Mouse (Mus musculus) heart, embryonic 13.5 days (tissue): Measurements from ENCODE around the gene Zfp583. TPM values are rescaled to one million over a fixed set of nuclear protein-coding genes. Genes with fewer than 3 reads are reported as not detected.

Experiments used
- ATAC-seq: fragments of 200-750 bp; cut with Nextera tagmentation; 2 replicates; pipeline ENCODE4 v1.8.0; 2017; ENCODE audit warnings: moderate TSS enrichment; ENCODE audit not compliant: insufficient number of reproducible peaks, low FRiP score, low TSS enrichment; ENCODE audit errors: extremely low read depth
- H3K27ac ChIP-seq: fragments of 300-500 bp; sonication (generic); replicated peaks from 2 replicates; pipeline ENCODE4 v1.5.1; 2015; ENCODE audit warnings: moderate library complexity, mild to moderate bottlenecking, inconsistent platforms
- H3K27me3 ChIP-seq: fragments of 300-500 bp; sonication (generic); replicated peaks from 2 replicates; pipeline ENCODE4 v1.6.1; 2015; ENCODE audit warnings: mild to moderate bottlenecking, inconsistent platforms
- H3K36me3 ChIP-seq: fragments of 300-500 bp; sonication (generic); 2 replicates; pipeline ENCODE4 v1.6.1; 2015; ENCODE audit warnings: mild to moderate bottlenecking, inconsistent platforms
- H3K4me1 ChIP-seq: fragments of 300-500 bp; sonication (generic); 2 replicates; pipeline ENCODE4 v1.6.1; 2015; ENCODE audit warnings: inconsistent platforms
- H3K4me2 ChIP-seq: fragments of 300-500 bp; sonication (generic); 2 replicates; pipeline ENCODE4 v1.6.1; 2015; ENCODE audit warnings: inconsistent platforms, mild to moderate bottlenecking, moderate library complexity
- H3K4me3 ChIP-seq: fragments of 300-500 bp; sonication (generic); 2 replicates; pipeline ENCODE4 v1.5.1; 2015; ENCODE audit warnings: moderate library complexity, mild to moderate bottlenecking, inconsistent platforms
- H3K9ac ChIP-seq: fragments of 300-500 bp; sonication (generic); 2 replicates; pipeline ENCODE4 v1.6.1; 2015; ENCODE audit warnings: inconsistent platforms, mild to moderate bottlenecking, moderate library complexity
- H3K9me3 ChIP-seq: fragments of 300-500 bp; sonication (generic); 2 replicates; pipeline ENCODE4 v1.6.1; 2016; ENCODE audit warnings: inconsistent platforms
- WGBS: fragments of 180-500 bp; shearing (Covaris S2); methylation state at CpG from one replicate; pipeline ENCODE4 v1.1.7; 2015; ENCODE audit warnings: mixed read lengths; 5-methylcytosine and 5-hydroxymethylcytosine counted together
- polyA plus RNA-seq: library from polyadenylated mRNA; unstranded; fragments of >200 nt; fragmentation: Nextera tagmentation; extraction: Ambion mirVana; gene quantifications from 2 replicates; pipeline ENCODE4 v1.2.1, GENCODE M21; 2015

Zfp583 gene
- polyA plus RNA-seq, 1 experiment from 2014 or later: 2.7 TPM

DNA sequence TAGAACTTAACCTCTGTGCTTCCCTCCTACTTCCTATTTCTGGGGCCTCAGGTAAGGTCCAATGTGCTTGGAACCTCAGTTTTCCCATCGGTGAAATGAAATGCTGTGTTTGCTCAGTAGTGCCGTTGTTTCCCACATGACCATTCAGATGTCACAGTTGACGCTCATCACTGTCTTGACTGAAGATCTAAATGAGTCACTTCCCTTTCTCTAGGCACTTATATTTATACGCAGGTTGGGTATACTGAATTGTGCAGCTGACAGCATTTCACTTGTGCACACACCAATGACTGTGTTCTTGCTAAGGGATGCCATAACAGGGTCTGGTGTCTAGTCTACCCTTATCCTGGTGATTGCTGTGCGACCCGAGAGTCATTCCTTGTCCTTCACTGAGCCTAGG, 45.7 kb downstream of the Zfp583 start:
- 86% methylated on average over 6 of the region's 6 CpGs for WGBS
- Histone ChIP-seq H3K9ac (no peak overlapping the region), H3K27me3 (no peaks in the 10 kb centered on the region), H3K4me2 (peak overlapping the region; percentile 85), H3K36me3 (peaks cover 4% of the 10 kb centered on the region; the same call in 1 of the 2 replicates), H3K9me3 (no peaks in the 10 kb centered on the region), H3K4me3 (peak overlapping the region; percentile 58; the same call in 1 of the 2 replicates), H3K27ac (peak overlapping the region; percentile 85; the same call in 1 of the 2 replicates), H3K4me1 (peaks cover 25% of the 10 kb centered on the region)
- no peak for ATAC-seq

DNA sequence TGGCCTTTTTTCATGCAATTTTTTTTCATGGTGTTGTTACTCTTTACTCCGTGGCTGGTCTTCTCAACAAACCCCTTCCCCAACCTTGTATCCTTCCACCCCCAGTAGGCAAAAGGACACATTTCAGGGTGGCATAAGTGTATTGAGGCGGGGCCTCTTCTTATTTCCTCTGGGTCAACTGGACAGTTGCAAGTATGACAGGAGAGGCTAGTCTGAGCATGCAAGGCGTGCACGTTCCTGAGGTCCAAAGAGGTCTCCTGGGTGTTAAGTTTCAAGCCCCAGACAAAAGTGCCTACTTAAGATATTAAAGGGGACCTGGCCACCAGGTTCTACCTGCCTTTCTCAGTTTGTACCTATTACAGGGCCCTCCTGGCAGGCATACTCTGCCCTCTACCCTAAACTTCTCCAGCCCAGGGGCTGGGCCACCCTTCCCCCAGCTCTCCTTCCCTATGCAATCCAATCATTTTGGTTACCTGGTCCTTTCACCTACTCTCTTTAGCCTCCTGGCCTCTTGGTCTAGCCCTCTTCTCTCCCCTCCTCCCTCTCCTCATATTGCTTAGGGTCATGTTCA, 46.6 kb downstream of the Zfp583 start:
- no peak overlapping the region for H3K9ac ChIP-seq
- no peak for ATAC-seq
- H3K36me3 ChIP-seq: no peaks in the 10 kb centered on the region
- H3K9me3 ChIP-seq: no peaks in the 10 kb centered on the region
- H3K4me3 ChIP-seq: no peak overlapping the region
- no peaks in the 10 kb centered on the region for H3K27me3 ChIP-seq
- peaks cover 25% of the 10 kb centered on the region for H3K4me1 ChIP-seq
- H3K4me2 ChIP-seq: no peak overlapping the region
- WGBS: 83% methylated on average over 4 of the region's 4 CpGs
- no peak overlapping the region for H3K27ac ChIP-seq

DNA sequence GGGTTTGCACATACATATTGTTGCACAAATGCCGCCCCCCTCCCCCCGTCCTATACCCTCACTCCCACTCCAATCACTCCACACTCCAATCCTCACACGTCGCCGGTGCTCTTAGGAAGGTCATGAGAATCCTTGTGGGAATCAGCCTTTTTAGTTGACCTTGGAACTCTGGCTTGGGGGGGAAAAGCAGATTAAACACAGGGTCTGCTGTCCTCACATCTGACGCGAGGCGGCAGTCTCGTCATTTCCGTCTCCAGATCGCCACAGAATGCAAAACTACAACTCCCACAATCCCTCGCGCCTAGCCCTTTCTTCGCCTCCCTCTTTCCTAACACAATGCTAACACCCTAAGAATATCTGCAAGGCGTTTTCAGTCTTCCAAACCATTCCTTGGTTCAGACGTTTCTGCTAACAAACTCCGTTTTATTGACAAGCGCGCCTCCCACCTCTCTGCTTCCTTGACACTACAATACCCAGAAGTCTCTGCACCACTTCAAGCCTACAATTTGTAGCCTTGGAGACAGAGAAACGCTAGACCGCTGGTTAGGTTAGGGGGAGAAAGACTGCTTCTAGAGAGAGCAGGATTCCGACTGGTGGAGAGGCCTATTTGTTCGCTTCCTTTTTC, 47.5 kb downstream of the Zfp583 start:
- peak overlapping the region; percentile 80 for H3K27ac ChIP-seq
- no peaks in the 10 kb centered on the region for H3K36me3 ChIP-seq
- no peaks in the 10 kb centered on the region for H3K27me3 ChIP-seq
- H3K4me3 ChIP-seq: peak overlapping the region; percentile 70
- no peaks in the 10 kb centered on the region for H3K9me3 ChIP-seq
- under 1% methylated on average over 23 of the region's 23 CpGs for WGBS
- H3K4me2 ChIP-seq: peak overlapping the region; percentile 73
- H3K9ac ChIP-seq: peak overlapping the region; percentile 86
- H3K4me1 ChIP-seq: peaks cover 25% of the 10 kb centered on the region
- ATAC-seq: no peak

DNA sequence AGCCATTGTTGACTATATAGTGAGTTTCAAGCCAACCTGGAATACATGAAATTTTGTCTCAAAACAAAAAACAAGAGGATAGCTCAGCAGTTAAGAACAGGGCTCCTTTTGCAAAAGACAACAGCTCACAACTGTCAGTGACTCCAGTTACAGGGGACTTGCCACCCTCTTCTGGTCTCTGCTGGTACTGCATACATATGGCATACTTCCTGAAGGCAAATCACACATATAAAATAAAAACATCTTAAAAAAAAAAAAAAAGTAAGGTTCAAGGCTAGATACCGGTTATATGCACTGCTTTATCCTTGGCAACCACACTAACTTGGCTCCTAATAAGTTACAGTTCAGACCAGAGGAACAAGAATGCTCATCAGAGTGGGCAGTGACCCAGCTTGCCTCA, 48.3 kb downstream of the Zfp583 start:
- Histone ChIP-seq H3K27me3 (no peaks in the 10 kb centered on the region), H3K9ac (peak overlapping the region; percentile 86), H3K4me1 (peaks cover 24% of the 10 kb centered on the region), H3K4me2 (peak overlapping the region; percentile 73), H3K27ac (peak overlapping the region; percentile 80; the same call in 1 of the 2 replicates), H3K4me3 (peak overlapping the region; percentile 70), H3K9me3 (no peaks in the 10 kb centered on the region), H3K36me3 (no peaks in the 10 kb centered on the region)
- no peak for ATAC-seq
- 6% methylated on average over 1 of the region's 1 CpGs for WGBS

DNA sequence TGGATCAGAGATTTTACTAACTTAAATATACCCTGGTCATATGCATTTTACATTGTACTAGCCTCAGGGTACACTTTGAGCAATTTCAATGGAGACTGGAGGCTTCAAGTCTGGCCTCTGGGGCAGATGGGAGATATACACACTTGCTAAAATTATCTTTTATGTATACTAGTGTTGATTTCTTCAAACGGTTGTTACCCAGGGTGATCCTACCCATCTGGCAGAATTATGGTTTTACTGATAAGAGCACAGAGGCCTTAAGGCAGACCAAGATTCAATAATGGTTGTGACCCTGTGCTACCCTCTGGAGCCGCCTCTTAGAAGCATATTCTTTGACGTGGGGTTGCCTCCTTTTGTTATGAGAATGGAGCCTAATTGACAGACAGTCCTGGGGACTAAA, 53.2 kb downstream of the Zfp583 start:
- WGBS: 40% methylated on average over 3 of the region's 3 CpGs
- no peaks in the 10 kb centered on the region for H3K9me3 ChIP-seq

DNA sequence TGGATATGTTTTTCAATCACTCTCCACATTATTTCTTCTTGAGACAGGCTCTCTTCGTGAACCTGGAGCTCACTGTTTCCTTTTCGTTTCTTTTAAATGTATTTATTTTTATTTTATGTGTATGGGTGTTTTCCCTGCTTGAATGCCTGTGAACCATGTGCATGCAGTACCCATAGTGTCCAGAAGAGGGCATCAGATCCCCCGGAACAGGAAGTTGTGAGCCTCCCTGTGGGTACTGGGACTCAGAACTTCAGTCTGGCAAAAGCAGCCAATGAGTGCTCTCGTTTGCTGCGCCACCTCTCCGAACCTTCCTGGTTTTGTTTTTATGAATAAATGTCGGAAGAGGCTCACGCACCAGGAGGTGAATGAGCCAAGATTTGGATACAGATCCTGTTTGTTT, 65.4 kb downstream of the Zfp583 start:
- Histone ChIP-seq H3K9me3 (no peaks in the 10 kb centered on the region), H3K4me1 (no peaks in the 10 kb centered on the region), H3K36me3 (no peaks in the 10 kb centered on the region), H3K9ac (no peak overlapping the region), H3K27ac (no peak overlapping the region), H3K27me3 (no peaks in the 10 kb centered on the region), H3K4me3 (no peak overlapping the region), H3K4me2 (no peak overlapping the region)
- no peak for ATAC-seq
- WGBS: 63% methylated on average over 8 of the region's 8 CpGs

More for the DNA sequence above, 53.2 kb downstream of the Zfp583 start:
- Histone ChIP-seq H3K4me2 (no peak overlapping the region), H3K27ac (no peak overlapping the region), H3K9ac (no peak overlapping the region), H3K4me1 (0 out of 2 replicates have a peak, but pooled peaks cover 4% of the 10 kb centered on the region), H3K4me3 (no peak overlapping the region), H3K27me3 (no peaks in the 10 kb centered on the region), H3K36me3 (no peaks in the 10 kb centered on the region)
- ATAC-seq: no peak

Other genes with a start within 250 kb of the Zfp583 start
- gene Zfp787, start 175.3 kb downstream of the Zfp583 start, polyA plus RNA-seq: 19.1 and 20.0 TPM in 2 replicates
- 26.8 and 34.0 TPM in 2 replicates for gene Zfp444, start 159.1 kb downstream of the Zfp583 start, polyA plus RNA-seq
- gene Galp, start 134.2 kb downstream of the Zfp583 start, polyA plus RNA-seq: not detected in 2 replicates
- not detected in 2 replicates for gene Zscan5b, start 109.0 kb downstream of the Zfp583 start, polyA plus RNA-seq
- not detected in 2 replicates for gene Epp13, start 78.6 kb downstream of the Zfp583 start, polyA plus RNA-seq
- gene Zfp667, start 44.7 kb downstream of the Zfp583 start, polyA plus RNA-seq: 3.6 and 4.2 TPM in 2 replicates
- gene Gm3854, start 12.5 kb upstream of the Zfp583 start, polyA plus RNA-seq: 1.0 and 1.2 TPM in 2 replicates
- 1.1 TPM in 2 replicates for gene Zfp78, start 32.0 kb upstream of the Zfp583 start, polyA plus RNA-seq
- gene Zfp28, start 52.0 kb upstream of the Zfp583 start, polyA plus RNA-seq: 7.0 and 7.4 TPM in 2 replicates
- gene Smim17, start 67.4 kb upstream of the Zfp583 start, polyA plus RNA-seq: not detected in 2 replicates
- not detected in 2 replicates for gene Gm20715, start 79.0 kb upstream of the Zfp583 start, polyA plus RNA-seq
- not detected in 2 replicates for gene Olfr1344, start 107.4 kb upstream of the Zfp583 start, polyA plus RNA-seq
- gene Olfr1336, start 124.9 kb upstream of the Zfp583 start, polyA plus RNA-seq: not detected in 2 replicates
- gene Olfr1346, start 135.8 kb upstream of the Zfp583 start, polyA plus RNA-seq: not detected in 2 replicates
- not detected in 2 replicates for gene Olfr5, start 155.7 kb upstream of the Zfp583 start, polyA plus RNA-seq
- gene Olfr1347, start 168.5 kb upstream of the Zfp583 start, polyA plus RNA-seq: not detected in 2 replicates
- not detected in 2 replicates for gene Olfr1348, start 177.5 kb upstream of the Zfp583 start, polyA plus RNA-seq
- gene Olfr1349, start 191.7 kb upstream of the Zfp583 start, polyA plus RNA-seq: not detected in 2 replicates
- gene Olfr1350, start 233.6 kb upstream of the Zfp583 start, polyA plus RNA-seq: not detected in 2 replicates